Mouse (Mus musculus): ENCODE results near the gene Gm20422. TPM values are rescaled to one million over a fixed set of nuclear protein-coding genes. Genes with fewer than 3 reads are reported as not detected.

Gm20422 gene
- 0.44 and 0.58 TPM in 2 replicates for polyA plus RNA-seq (2012; rRNA removed)

DNA sequence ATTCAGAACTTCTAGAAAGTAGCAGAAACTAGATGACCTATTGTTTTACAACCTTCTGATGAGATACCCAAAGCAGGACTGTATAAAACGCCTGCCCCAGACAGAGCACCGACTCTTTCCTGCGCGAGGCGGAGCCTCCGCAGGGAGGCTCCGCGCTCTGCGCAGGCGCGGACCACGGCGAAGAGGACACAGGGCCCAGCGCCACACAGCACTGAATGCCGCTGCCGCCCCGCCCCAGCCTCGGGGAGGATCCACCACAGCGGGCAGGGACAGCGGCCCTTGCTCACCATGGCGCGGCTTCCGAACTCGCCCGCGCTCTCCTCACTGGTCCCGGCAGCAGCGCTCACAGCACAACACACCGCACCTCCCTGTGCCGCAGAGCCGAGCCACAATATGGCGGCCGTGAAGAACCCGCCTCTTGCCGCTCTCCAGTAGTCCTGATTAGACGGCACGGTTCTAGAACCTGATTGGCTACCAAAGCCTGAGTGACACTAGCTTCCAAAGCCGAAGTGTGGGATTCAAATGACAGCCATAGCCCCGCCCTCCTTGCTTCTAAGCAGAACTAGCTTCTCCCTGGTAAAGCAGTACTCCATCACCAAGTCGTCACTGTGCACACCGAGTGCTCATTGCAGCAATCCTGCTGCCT, at the start of gene Gm20422:
Gm20422 (minus strand) TSS at position 384 of the 646 bp plus-strand sequence.

DNA sequence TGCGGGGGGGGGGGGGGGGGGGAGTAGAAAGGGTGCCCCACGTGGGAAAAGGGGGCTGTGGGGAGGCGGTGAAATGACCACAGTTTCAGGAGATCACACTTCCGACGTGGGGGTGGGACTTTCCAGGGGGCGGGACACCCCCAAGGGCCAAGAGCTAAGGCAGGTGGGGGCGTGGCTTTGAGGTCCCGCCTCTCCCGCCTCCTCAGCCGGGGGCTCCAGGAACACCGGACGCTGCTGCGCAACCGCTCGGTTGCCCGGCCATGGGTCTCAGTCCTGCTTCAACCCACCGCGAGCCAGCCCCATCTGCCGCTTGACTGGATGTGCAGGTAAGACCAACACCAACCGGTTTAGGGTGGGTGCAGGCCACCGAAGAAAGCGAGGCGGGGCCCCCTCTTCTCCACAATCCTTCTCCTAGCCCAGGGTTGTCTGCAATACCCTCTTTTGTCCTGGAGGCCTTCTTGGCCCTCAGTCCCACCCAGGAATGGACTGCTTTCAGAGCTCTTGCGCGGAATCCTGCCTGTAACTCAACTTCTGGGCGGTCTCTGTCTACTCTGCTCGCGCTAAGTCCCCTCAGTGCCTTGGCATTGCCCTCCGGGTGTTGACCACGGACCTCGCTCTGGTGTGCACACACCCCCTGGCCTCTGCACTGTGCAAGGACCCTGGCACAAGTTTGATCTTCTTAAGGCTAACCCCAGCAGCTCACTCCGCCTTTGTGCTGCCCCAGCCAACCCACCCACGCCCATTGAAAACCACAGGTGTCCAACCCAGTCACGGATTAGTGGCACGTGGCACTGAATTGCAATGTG, 47.9 kb upstream of the Gm20422 start, which contains the start of gene Lpar2:
Lpar2 (plus strand) TSS at position 44 of the 806 bp plus-strand sequence.

DNA sequence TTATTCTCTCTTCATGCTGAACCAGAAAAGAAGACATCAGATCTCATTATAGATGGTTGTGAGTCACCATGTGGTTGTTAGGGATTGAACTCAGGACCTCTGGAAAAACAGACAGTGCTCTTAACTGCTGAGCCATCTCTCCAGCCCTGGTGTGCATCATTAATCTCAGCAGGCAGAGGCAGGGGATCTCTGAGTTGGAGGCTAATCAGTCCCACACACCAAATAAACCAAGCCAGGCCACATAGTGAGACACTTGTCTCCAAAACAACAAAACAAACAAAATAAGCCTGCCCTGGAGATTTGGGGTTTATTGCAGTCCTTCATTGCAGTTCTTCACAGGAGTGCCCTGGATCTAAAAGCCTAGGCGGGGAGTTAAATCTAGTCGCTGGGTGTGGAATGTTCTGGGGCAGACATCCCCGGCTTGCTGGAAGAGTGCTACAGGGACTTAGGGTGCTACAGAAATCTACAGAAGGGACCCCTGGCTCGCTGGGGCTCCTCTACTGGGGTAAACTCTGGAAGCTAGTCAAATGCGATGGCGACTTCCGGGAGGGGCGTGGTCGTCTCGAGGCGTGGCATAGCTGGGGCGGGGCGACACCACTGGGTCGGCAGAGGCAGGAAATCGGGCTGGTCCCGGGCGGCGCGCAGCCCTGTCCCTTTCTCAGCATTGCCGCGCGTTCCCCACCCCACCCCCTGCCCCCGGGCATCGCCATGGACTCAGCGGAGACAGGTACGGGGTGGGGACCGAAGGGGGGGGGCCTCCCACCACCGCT, 33.6 kb upstream of the Gm20422 start, which contains the start of gene Gmip:
Gmip (plus strand) TSS at position 586 of the 770 bp plus-strand sequence.

DNA sequence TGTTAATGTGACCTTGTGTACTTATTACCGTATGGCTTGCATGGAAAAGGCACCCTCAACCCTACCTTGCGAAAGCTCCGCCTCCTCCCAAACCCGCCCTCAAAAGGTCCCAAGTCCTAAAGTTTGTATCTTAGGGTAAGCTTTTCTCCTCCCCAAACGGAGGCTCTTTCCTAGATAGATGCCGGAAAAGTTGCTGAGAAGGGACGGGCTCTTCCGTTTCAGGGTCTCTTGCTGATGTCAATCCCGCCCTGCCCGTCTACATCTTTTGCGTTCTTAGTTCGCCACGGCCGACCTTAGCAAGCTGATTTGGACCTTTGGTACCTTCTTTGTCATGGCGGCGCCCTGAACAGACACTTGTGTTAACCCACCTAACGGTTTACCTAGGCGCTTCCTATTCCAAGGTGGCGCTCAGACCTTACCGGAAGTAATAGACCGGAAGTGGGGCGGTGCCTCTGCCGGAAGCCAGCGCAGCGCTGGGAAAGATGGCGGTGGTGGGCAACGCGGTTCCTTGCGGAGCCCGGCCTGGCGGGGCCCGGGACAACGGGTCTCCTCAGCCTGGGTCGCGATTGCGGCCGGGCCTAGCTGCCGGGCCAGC, 16.2 kb upstream of the Gm20422 start, which contains the start of the genes Atp13a1 and Zfp866:
Atp13a1 (plus strand) TSS at position 391 of the 595 bp plus-strand sequence.
Zfp866 (minus strand) TSS at position 406 of the 595 bp plus-strand sequence.

DNA sequence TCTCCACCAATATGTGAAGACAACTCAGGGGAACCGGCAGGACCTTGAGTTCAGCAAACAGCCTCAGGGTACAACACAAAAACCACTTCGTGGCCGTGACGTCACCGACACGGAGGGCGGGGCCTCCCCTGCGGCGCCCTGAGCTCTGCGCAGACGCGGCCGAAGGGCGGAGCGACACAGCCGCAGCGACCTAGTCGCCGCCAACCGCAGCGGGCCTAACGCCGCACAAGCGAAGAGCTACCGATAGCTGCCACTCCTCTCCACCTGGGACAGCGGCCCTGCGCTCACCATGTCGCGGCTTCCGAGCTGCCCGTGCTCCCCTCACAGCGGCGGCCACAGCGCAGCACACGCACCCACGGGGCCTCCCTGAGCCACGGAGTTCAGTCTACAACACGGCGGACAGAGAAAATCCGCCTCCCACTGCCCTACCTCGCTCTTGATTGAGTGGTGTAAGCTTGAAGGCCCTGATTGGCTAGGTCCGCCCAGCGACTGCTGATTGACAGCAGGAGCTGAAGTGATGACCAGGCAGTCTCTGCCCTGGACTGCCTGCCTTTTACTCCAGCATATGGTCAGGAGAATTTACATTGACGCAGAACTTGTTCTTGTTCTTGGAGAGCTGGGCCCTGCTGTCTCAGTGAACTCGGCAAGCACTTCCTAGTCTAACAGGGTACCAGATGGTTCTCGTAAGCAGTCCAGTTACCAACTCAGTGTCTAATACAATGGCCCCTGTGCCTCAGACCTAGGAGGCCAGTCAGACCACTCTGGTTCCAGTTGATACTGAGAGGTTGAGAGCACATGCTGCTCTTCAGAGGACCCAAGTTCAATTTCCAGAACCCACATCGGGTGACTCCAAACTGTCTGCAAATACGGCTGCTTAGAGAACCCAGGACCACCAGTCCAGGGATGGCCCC, 24.9 kb downstream of the Gm20422 start, which contains the start of gene Zfp963:
Zfp963 (minus strand) TSS at position 427 of the 911 bp plus-strand sequence.

DNA sequence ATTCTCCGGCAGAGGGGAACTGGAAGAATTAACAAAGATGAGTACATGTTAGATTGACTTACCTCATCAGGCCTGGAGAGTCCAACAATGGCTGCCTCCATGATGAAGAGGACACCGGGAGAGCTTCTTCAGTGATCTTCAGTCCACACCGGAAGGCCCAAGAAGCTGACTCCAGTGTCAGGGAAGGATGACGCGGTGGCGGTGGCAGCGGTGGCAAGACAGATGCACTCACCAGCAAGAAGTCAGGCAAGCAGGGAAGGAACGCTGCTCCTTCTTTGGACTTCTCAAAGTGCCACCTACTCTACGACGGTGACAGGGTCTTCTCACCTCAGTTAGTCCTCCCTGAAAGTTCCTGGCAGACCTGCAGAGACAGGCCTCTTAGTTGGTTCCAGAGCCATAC, 64.1 kb downstream of the Gm20422 start, which contains the start of gene Zfp869:
Zfp869 (minus strand) TSS at position 101 of the 400 bp plus-strand sequence.

Other genes starting within 250 kb of the Gm20422 start
- 4.2 and 5.0 TPM in 2 replicates for gene Zfp868, start 149.3 kb downstream of the Gm20422 start, polyA plus RNA-seq (2012; rRNA removed)
- gene Zfp964, start 120.4 kb downstream of the Gm20422 start, polyA plus RNA-seq (2012; rRNA removed) = 0.27 and 0.35 TPM in 2 replicates
- 5.8 and 6.5 TPM in 2 replicates for gene Zfp869, start 64.2 kb downstream of the Gm20422 start, polyA plus RNA-seq (2012; rRNA removed)
- 1.7 and 1.8 TPM in 2 replicates for gene Zfp963, start 24.9 kb downstream of the Gm20422 start, polyA plus RNA-seq (2012; rRNA removed)
- 17.0 and 18.9 TPM in 2 replicates for gene Atp13a1, start 16.3 kb upstream of the Gm20422 start, polyA plus RNA-seq (2012; rRNA removed)
- 6.2 and 7.1 TPM in 2 replicates for gene Zfp866, start 16.3 kb upstream of the Gm20422 start, polyA plus RNA-seq (2012; rRNA removed)
- gene Gmip, start 33.8 kb upstream of the Gm20422 start, polyA plus RNA-seq (2012; rRNA removed) = 5.0 and 6.7 TPM in 2 replicates
- gene Lpar2, start 47.5 kb upstream of the Gm20422 start, polyA plus RNA-seq (2012; rRNA removed) = 0.29 and 0.47 TPM in 2 replicates
- gene Pbx4, start 57.6 kb upstream of the Gm20422 start, polyA plus RNA-seq (2012; rRNA removed) = 2.3 and 2.6 TPM in 2 replicates
- gene Cilp2, start 112.8 kb upstream of the Gm20422 start, polyA plus RNA-seq (2012; rRNA removed) = 0.02 and 0.03 TPM in 2 replicates
- 0.25 and 0.47 TPM in 2 replicates for gene Tssk6, start 127.3 kb upstream of the Gm20422 start, polyA plus RNA-seq (2012; rRNA removed)
- 46.0 and 50.1 TPM in 2 replicates for gene Ndufa13, start 127.7 kb upstream of the Gm20422 start, polyA plus RNA-seq (2012; rRNA removed)
- gene Yjefn3, start 127.8 kb upstream of the Gm20422 start, polyA plus RNA-seq (2012; rRNA removed) = 0.27 and 0.41 TPM in 2 replicates
- 17.5 and 20.3 TPM in 2 replicates for gene Gatad2a, start 221.5 kb upstream of the Gm20422 start, polyA plus RNA-seq (2012; rRNA removed)